Mouse (Mus musculus): ENCODE measurements around the gene Fbln7. TPM values are rescaled to one million over a fixed set of nuclear protein-coding genes. Genes with fewer than 3 reads are reported as not detected.
A peak's percentile ranks its signal among the peaks of the same experiment; 100 is the strongest.

The Fbln7 gene
- polyA plus RNA-seq, 1 experiment from 2014 or later = 0.54 TPM

GRCm38 (mm10) chr2:128924799-128925198, 62.0 kb downstream of the Fbln7 start:
- Histone ChIP-seq H3K4me3 (replicated peaks) (no peak overlapping the region), H3K4me2 (no peak overlapping the region), H3K4me1 (replicated peaks) (no peaks in the 10 kb centered on the region), H3K36me3 (peaks cover 23% of the 10 kb centered on the region), H3K9ac (no peak overlapping the region), H3K27ac (no peak overlapping the region), H3K27me3 (no peaks in the 10 kb centered on the region), H3K9me3 (replicated peaks) (no peaks in the 10 kb centered on the region)
- ATAC-seq (ENCODE audit: low read depth) = no peak
- DNase-seq = no peak
- WGBS (ENCODE audit: insufficient replicate concordance) = 74% methylated on average over 4 of the region's 4 CpGs

GRCm38 (mm10) chr2:128928446-128928845, 65.7 kb downstream of the Fbln7 start:
- DNase-seq (no peak), ATAC-seq (ENCODE audit: low read depth) (no peak)
- no peak overlapping the region for H3K9ac ChIP-seq
- no peaks in the 10 kb centered on the region for H3K4me1 ChIP-seq (replicated peaks)
- no peak overlapping the region for H3K4me2 ChIP-seq
- no peaks in the 10 kb centered on the region for H3K27me3 ChIP-seq
- H3K9me3 ChIP-seq (replicated peaks) = no peaks in the 10 kb centered on the region
- H3K4me3 ChIP-seq (replicated peaks) = no peak overlapping the region
- H3K36me3 ChIP-seq = peaks cover 34% of the 10 kb centered on the region
- WGBS (ENCODE audit: insufficient replicate concordance) = 69% methylated on average over 3 of the region's 3 CpGs
- H3K27ac ChIP-seq = no peak overlapping the region

GRCm38 (mm10) chr2:128930704-128931103, 67.9 kb downstream of the Fbln7 start:
- H3K36me3 ChIP-seq = peaks cover 43% of the 10 kb centered on the region

GRCm38 (mm10) chr2:128936256-128936655, 73.5 kb downstream of the Fbln7 start:
- Histone ChIP-seq H3K27ac (no peak overlapping the region), H3K4me3 (replicated peaks) (no peak overlapping the region), H3K36me3 (peaks cover 30% of the 10 kb centered on the region), H3K27me3 (no peaks in the 10 kb centered on the region), H3K9ac (no peak overlapping the region), H3K4me2 (no peak overlapping the region), H3K9me3 (replicated peaks) (no peaks in the 10 kb centered on the region), H3K4me1 (replicated peaks) (no peaks in the 10 kb centered on the region)
- ATAC-seq (ENCODE audit: low read depth) (no peak), DNase-seq (no peak)
- WGBS (ENCODE audit: insufficient replicate concordance) = 70% methylated on average over 3 of the region's 3 CpGs

More at GRCm38 (mm10) chr2:128930704-128931103, 67.9 kb downstream of the Fbln7 start:
- no peaks in the 10 kb centered on the region for H3K9me3 ChIP-seq (replicated peaks)
- no peak overlapping the region for H3K4me2 ChIP-seq
- no peak overlapping the region for H3K27ac ChIP-seq
- no peaks in the 10 kb centered on the region for H3K4me1 ChIP-seq (replicated peaks)
- no peak overlapping the region for H3K4me3 ChIP-seq (replicated peaks)
- H3K9ac ChIP-seq = no peak overlapping the region
- no peaks in the 10 kb centered on the region for H3K27me3 ChIP-seq
- ATAC-seq (ENCODE audit: low read depth) = no peak
- DNase-seq = no peak

GRCm38 (mm10) chr2:128943538-128944528, 81.1 kb downstream of the Fbln7 start, which contains the start of gene Zc3h8:
TSS of gene Zc3h8 (minus strand) at chr2:128944077.
- H3K4me3 ChIP-seq (replicated peaks) = peak within 1 kb of the TSS; percentile 80
- 1% methylated on average over 65 of the region's 65 CpGs for WGBS (ENCODE audit: insufficient replicate concordance)
- DNase-seq (peak; percentile 95), ATAC-seq (ENCODE audit: low read depth) (peak; percentile 95)
- no peaks in the 10 kb centered on the region for H3K27me3 ChIP-seq
- H3K27ac ChIP-seq = peak within 1 kb of the TSS; percentile 80
- no peaks in the 10 kb centered on the region for H3K9me3 ChIP-seq (replicated peaks)
- peak within 1 kb of the TSS; percentile 83 for H3K9ac ChIP-seq
- H3K4me2 ChIP-seq = peak within 1 kb of the TSS; percentile 95
- peaks cover 11% of the 10 kb centered on the region for H3K36me3 ChIP-seq
- H3K4me1 ChIP-seq (replicated peaks) = peaks cover 16% of the 10 kb centered on the region

Small RNA genes within 50 kb of the gene (microRNA-seq; reads per million reads assigned to microRNA genes)
- gene Gm22859 = not detected

Other genes starting within 250 kb of the Fbln7 start
- 26.4 and 35.6 TPM in 2 replicates for gene Anapc1, start 175.6 kb upstream of the Fbln7 start, polyA plus RNA-seq (2015; fragmentation: Nextera tagmentation; extraction: Ambion mirVana)
- gene Mertk, start 164.0 kb upstream of the Fbln7 start, polyA plus RNA-seq (2015; fragmentation: Nextera tagmentation; extraction: Ambion mirVana) = 3.4 and 4.1 TPM in 2 replicates
- 8.4 and 10.0 TPM in 2 replicates for gene Tmem87b, start 44.9 kb upstream of the Fbln7 start, polyA plus RNA-seq (2015; fragmentation: Nextera tagmentation; extraction: Ambion mirVana)
- 4.2 and 4.5 TPM in 2 replicates for gene Zc3h8, start 81.1 kb downstream of the Fbln7 start, polyA plus RNA-seq (2015; fragmentation: Nextera tagmentation; extraction: Ambion mirVana)
- 0.71 and 0.85 TPM in 2 replicates for gene Zc3h6, start 104.4 kb downstream of the Fbln7 start, polyA plus RNA-seq (2015; fragmentation: Nextera tagmentation; extraction: Ambion mirVana)
- 3.7 and 3.8 TPM in 2 replicates for gene Gm10762, start 104.7 kb downstream of the Fbln7 start, polyA plus RNA-seq (2015; fragmentation: Nextera tagmentation; extraction: Ambion mirVana)
- gene Vinac1, start 185.2 kb downstream of the Fbln7 start, polyA plus RNA-seq (2015; fragmentation: Nextera tagmentation; extraction: Ambion mirVana) = not detected in 2 replicates
- 2.1 and 2.2 TPM in 2 replicates for gene Ttl, start 203.0 kb downstream of the Fbln7 start, polyA plus RNA-seq (2015; fragmentation: Nextera tagmentation; extraction: Ambion mirVana)
- 21.6 and 24.6 TPM in 2 replicates for gene Polr1b, start 238.0 kb downstream of the Fbln7 start, polyA plus RNA-seq (2015; fragmentation: Nextera tagmentation; extraction: Ambion mirVana)